Mouse (Mus musculus) forelimb bud, embryonic 11.5 days (tissue): ENCODE measurements around the gene Slc44a4.
"Not testable (repeated sequence)": the region's sequence is repeated elsewhere in the genome, so short reads cannot be mapped to it uniquely, and the experiment has no call there.

Experiments used
- DNase-seq: peaks from one replicate; pipeline ENCODE4 v3.0.0-alpha.2; 2012; ENCODE audit warnings: low read depth, low spot score

The Slc44a4 gene

GRCm38 (mm10) chr17:34960702-34961493, 46.6 kb downstream of the Slc44a4 start:
- DNase-seq = no peak

GRCm38 (mm10) chr17:34962125-34962524, 47.9 kb downstream of the Slc44a4 start:
- no peak for DNase-seq

- no peak for DNase-seq
Measured at GRCm38 (mm10) chr17:34962841-34963240, 48.6 kb downstream of the Slc44a4 start.

GRCm38 (mm10) chr17:34964640-34965049, 50.4 kb downstream of the Slc44a4 start:
- no peak for DNase-seq

- no peak for DNase-seq
Measured at GRCm38 (mm10) chr17:34965627-34966026, 51.4 kb downstream of the Slc44a4 start.

GRCm38 (mm10) chr17:34969822-34970221, 55.6 kb downstream of the Slc44a4 start, which contains the start of gene Gm20481:
Gm20481 (plus strand) TSS chr17:34969912.
- not testable (repeated sequence) for DNase-seq

GRCm38 (mm10) chr17:34970850-34971249, 56.6 kb downstream of the Slc44a4 start:
- DNase-seq = not testable (repeated sequence)

- not testable (repeated sequence) for DNase-seq
Measured at GRCm38 (mm10) chr17:34971694-34972068, 57.4 kb downstream of the Slc44a4 start.

- DNase-seq = peak; percentile 63
Measured at GRCm38 (mm10) chr17:34972069-34972749, 57.9 kb downstream of the Slc44a4 start, which contains the start of the genes Hspa1a and Hspa1l. Hspa1a (minus strand) TSS chr17:34972156. Hspa1l (plus strand) TSS chr17:34972703.

GRCm38 (mm10) chr17:34975581-34976492, 61.6 kb downstream of the Slc44a4 start:
- DNase-seq = no peak

GRCm38 (mm10) chr17:34977000-34977399, 62.7 kb downstream of the Slc44a4 start:
- DNase-seq = no peak

GRCm38 (mm10) chr17:34978239-34978638, 64.0 kb downstream of the Slc44a4 start:
- no peak for DNase-seq

- no peak for DNase-seq
Measured at GRCm38 (mm10) chr17:34979631-34980030, 65.4 kb downstream of the Slc44a4 start.
